Mouse (Mus musculus): Measurements from ENCODE around the gene Gtsf2.
"Not testable (repeated sequence)": the region's sequence is repeated elsewhere in the genome, so short reads cannot be mapped to it uniquely, and the experiment has no call there.

Gtsf2 gene

GRCm38 (mm10) chr15:103448369-103448768 is at the start of gene Gtsf2:
Gene Gtsf2 (minus strand): TSS chr15:103448469.
- DNase-seq (ENCODE audit: low spot score), result no peak

DNA sequence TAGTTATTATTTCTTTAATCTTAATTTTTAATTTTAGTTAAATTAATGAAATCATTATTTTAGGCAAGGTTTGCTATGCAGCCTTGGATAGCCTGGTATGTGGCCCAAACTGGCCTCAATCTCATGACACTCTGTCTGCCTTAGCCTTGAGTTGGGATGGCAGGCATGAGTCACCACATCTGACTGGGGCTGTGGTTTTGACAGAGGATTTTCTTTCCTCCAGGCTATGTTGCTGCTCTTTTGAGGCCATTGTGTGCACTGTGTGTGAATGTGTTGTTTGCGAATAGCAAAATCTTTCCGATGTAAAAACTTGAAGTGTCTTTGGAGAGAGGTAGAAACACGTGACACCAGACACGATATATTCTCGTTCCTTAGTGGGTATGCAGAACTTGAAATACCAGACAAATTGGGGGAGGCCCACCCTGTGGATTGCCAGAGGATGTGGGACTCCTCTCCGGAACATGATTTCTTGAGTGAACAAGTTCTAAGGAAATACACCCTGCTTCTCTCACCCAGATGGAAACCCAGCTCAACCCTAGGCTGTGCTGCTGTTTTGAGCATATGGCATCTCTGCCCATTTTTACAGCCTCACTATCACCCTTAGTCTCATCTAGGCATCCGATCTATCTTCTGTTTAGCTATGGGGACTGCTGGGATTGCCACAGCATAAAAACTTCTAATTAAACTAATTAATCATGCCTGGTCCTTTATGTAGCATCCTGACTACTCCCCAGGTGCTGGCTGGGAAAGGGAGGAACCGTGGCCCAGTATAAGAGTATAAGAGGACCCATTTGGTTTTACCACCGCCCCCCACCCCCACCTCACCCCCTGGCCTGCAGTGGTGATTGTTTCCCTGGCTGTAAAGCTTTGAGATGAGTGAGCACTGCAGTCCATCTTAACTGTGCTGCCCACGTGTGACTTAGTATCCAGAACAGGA is 48.2 kb upstream of the Gtsf2 start:
- no peak for DNase-seq (ENCODE audit: low spot score)

DNA sequence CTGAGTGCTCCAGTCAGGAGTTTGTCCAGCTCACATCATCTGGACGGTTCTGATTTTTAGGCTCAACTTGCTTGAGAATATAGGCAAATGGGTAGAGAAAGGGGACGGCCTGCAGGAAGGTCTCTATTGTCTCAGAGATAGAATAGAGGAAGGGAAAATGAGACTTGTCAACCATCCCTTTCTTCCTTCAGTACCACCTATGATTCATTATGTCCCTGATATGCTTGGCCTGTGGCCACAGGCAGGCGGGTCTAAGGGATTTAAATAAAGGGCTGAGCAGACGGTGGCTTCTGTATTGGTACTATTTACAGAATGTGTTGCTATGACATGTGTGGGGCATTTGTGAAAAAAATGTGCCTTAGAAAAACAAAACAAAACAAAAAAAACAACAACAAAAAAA is 40.1 kb upstream of the Gtsf2 start:
- DNase-seq (ENCODE audit: low spot score), result no peak

DNA sequence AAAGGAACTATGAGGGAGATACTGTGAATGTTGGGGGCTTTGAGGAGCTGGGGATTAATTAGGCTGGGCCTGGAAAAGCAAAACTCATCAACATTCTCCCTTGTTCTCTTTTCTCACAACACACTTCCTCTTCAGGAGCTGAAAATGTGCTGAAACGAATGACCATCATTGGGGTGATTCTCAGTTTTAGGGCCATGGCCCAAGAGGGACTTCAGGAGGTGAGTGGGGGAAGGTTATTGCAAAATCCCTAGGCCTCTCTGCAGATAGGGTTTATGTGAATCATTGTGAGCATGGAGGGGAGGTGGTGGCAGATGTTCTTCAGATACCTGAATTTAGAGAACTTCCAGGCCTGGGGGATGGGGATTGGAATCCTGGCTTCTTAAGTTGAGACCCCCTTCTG is 38.4 kb upstream of the Gtsf2 start:
- DNase-seq (ENCODE audit: low spot score), result no peak

- no peak for DNase-seq (ENCODE audit: low spot score)
Observed at GRCm38 (mm10) chr15:103485106-103485505, 36.8 kb upstream of the Gtsf2 start.

GRCm38 (mm10) chr15:103484490-103484889 is 36.2 kb upstream of the Gtsf2 start:
- no peak for DNase-seq (ENCODE audit: low spot score)

GRCm38 (mm10) chr15:103482488-103482887 is 34.2 kb upstream of the Gtsf2 start:
- DNase-seq (ENCODE audit: low spot score), result no peak

- DNase-seq (ENCODE audit: low spot score), result no peak
Observed at GRCm38 (mm10) chr15:103480129-103480528, 31.9 kb upstream of the Gtsf2 start.

GRCm38 (mm10) chr15:103479080-103479606 is 30.9 kb upstream of the Gtsf2 start:
- DNase-seq (ENCODE audit: low spot score), result no peak

DNA sequence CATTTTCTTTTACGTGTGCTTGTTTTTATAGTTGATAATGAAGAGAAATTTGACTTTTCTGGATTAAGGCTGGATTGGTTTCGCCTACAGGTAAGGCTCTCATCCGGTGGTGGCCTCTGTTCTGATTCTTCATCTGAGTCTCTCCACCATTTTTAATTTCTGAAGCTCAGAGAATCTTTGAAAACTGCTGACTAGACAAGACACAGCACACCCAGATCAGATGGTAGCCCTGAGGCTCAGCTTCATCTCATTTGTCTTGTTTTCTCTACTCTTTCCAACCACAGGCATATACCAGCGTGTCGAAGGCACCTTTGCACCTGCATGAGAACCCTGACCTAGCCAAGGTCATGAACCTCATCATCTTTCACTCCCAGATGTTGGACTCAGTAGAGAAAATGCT is 25.5 kb upstream of the Gtsf2 start:
- DNase-seq (ENCODE audit: low spot score), result no peak

- DNase-seq (ENCODE audit: low spot score), result no peak
Observed at GRCm38 (mm10) chr15:103473182-103473581, 24.9 kb upstream of the Gtsf2 start.

- DNase-seq (ENCODE audit: low spot score), result no peak
Observed at GRCm38 (mm10) chr15:103472265-103472664, 24.0 kb upstream of the Gtsf2 start.

DNA sequence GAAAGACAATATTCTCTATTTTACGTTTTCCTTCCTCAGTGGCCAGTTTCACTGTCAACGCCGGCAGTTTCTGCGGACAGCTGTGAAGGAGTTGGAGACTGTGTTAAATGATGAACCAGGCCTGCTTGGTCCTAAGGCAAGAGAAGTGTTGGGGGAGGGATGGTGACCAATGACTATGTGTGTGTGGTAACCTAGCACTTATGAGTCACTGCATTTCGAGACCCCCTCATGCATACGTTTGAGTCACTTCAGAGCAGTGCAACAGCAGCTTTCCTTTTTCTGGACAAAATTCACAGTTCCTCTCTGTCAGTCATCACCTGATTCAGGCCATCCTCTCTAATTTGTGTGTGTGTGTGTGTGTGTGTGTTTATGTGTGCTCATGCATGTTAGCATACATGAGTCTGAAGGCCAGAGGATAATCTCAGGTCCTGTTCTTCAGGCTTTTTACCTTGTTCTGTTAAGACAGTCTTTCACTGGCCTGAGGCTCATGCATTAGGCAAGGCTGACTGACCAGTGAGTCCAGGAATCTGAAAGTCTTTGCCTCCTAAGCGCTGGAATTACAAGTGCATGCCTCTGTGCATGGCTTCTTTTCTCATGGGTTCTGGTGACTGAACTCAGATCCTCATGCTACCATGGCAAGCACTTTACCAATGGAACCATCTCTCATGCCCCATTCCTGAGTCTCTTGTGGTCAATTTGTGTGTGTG is 23.4 kb upstream of the Gtsf2 start:
- no peak for DNase-seq (ENCODE audit: low spot score)

- no peak for DNase-seq (ENCODE audit: low spot score)
Observed at GRCm38 (mm10) chr15:103462539-103463261, 14.4 kb upstream of the Gtsf2 start.

DNA sequence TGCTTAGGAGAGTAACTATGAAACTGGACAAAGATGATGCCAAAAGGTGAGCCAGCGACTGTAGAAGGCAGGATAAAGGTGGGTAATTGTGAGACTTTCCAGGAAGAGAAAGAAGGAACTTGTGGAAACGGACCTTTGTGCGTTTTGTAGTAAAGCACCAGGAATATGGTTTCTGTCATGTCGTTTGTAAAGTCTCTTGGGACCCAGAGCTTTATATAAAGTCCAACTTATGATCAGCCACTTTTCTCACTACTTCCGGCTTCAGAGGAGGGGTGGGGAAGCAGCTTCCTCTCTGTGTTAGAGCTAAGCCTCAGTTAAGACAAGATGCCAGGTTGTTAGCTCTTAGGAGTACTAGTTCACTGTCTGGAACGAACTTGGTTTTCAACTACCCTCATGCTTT is 6.2 kb upstream of the Gtsf2 start:
- no peak for DNase-seq (ENCODE audit: low spot score)

- no peak for DNase-seq (ENCODE audit: low spot score)
Observed at GRCm38 (mm10) chr15:103453551-103454218, 5.4 kb upstream of the Gtsf2 start, which contains the start of gene Nckap1l. Gene Nckap1l (plus strand): TSS chr15:103453794.

GRCm38 (mm10) chr15:103445966-103446365 is 2.3 kb downstream of the Gtsf2 start:
- not testable (repeated sequence) for DNase-seq (ENCODE audit: low spot score)

DNA sequence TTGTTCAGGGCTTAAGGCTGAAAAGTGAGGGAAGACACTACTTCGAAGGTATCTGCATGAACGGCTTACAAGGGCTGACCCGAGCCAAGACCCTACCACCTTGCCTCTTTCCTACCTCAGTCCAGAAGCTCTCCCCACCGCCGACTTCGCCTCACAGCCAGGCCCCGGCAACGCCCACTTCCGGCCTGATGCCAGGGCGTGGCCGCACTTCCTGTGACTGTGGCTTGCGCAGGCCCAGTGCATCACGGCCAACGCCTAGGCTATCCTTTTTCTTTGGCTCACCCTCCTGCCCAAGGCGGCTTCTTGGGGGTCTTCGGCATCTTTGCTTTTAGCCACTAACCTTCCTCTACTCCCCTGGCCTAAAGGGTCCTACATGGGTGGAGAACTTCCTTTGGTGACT is 18.0 kb downstream of the Gtsf2 start, which contains the start of gene Gtsf1:
Gene Gtsf1, minus strand, starts transcription at position 230 of the 400 bp plus-strand sequence.
- no peak for DNase-seq (ENCODE audit: low spot score)

DNA sequence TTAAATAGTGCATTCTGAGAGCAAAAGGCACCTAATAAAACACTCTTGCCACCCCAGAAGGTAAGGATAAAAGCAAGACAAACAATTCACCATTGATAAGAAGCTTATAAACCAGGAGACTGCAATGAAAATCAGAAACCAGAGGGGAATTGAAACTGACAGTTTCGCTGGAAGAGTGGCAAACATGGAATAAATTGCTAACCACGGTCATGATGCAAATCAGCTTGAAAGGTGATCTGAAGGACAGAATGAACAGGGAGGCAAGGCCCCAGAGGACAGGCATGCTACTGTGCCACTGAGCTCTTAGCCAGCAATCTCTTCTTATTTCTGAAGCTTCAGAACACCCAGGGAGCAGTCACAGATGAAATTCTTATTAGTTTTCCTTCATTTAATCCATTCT is 21.3 kb downstream of the Gtsf2 start:
- DNase-seq (ENCODE audit: low spot score), result no peak

DNA sequence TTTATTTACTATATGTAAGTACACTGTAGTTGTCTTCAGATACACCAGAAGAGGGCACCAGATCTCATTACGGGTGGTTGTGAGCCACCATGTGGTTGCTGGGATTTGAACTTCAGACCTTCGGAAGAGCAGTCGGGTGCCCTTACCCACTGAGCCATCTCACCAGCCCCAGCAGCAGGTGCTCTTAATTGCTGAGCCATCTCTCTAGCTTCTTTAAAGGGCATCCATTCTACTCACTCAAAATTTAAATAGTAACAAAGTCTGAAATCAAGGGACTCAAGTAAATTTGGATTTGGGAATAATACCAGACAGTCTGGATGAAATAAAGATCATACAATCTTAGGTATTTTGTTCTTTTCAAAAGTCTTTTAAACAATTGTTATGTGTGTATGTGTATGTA is 42.7 kb downstream of the Gtsf2 start:
- DNase-seq (ENCODE audit: low spot score), result not testable (repeated sequence)

DNA sequence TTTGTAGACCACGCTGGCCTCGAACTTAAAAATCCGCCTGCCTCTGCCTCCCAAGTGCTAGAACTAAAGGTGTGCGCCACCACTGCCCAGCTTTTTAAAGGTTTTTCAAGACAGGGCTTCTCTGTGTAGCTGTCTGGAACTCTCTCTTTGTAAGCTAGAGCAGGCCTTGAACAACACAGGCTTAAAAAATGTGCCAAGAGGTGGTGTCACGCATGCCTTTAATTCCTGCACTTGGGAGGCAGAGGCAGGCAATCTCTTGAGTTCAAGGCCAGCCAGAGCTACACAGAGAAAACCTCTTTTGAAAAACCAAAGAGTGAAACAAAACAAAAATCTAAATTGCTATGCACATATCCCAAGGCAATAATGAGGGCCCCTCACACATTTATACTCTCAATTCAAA is 46.9 kb downstream of the Gtsf2 start:
- DNase-seq (ENCODE audit: low spot score), result no peak

- no peak for DNase-seq (ENCODE audit: low spot score)
Observed at GRCm38 (mm10) chr15:103393577-103393976, 54.7 kb downstream of the Gtsf2 start.
